Mouse (Mus musculus) small intestine, adult 2 months (tissue): ENCODE results near the gene Snx29.

Experiments
- CTCF ChIP-seq: fragments of 200-500 bp; IDR thresholded peaks from 2 replicates; pipeline ENCODE4 v1.5.1; 2012; ENCODE audit warnings: low read depth, mild to moderate bottlenecking, control low read depth, inconsistent platforms, low read length, moderate library complexity, mixed read lengths; ENCODE audit not compliant: insufficient replicate concordance, insufficient read length; ENCODE audit errors: extremely low read depth
- POLR2A ChIP-seq: fragments of 200-500 bp; IDR thresholded peaks from 2 replicates; pipeline ENCODE4 v1.6.1; 2012; ENCODE audit warnings: low read depth, mild to moderate bottlenecking, control low read depth, inconsistent platforms, low read length, moderate library complexity

DNA sequence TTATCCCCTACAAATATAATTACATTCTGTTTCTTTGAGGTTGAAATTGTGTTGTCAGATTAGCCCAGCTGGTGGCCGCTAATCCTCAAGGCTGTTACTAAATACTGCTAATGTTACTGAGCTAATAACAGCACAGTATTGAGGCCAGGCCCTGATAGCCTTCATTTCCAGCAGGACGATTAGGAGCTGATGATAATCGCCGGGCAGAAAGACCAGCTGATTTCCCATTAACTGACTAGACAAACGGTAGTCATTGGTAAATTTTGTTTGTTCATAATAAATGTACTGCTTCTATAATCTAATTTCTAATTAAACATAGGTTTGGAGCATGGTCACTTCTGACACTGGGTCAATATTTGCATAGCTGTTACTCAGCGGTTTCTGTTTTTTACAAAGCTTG, 43.9 kb upstream of the Snx29 start:
- no peak for TF ChIP-seq POLR2A
- TF ChIP-seq CTCF: no peak
